Mouse (Mus musculus) lung, adult 2 months (tissue): ENCODE data around the gene Zfp677.

ENCODE experiments used
- CTCF ChIP-seq: fragments of 200-500 bp; IDR thresholded peaks from 2 replicates; pipeline ENCODE4 v1.5.1; 2011; ENCODE audit warnings: mild to moderate bottlenecking, low read length, control low read depth; ENCODE audit not compliant: insufficient read depth
- POLR2A ChIP-seq: fragments of 200-500 bp; IDR thresholded peaks from 2 replicates; pipeline ENCODE4 v1.6.1; 2011; ENCODE audit warnings: low read depth, mild to moderate bottlenecking, control low read depth, low read length, borderline replicate concordance; ENCODE audit errors: extremely low read depth

DNA sequence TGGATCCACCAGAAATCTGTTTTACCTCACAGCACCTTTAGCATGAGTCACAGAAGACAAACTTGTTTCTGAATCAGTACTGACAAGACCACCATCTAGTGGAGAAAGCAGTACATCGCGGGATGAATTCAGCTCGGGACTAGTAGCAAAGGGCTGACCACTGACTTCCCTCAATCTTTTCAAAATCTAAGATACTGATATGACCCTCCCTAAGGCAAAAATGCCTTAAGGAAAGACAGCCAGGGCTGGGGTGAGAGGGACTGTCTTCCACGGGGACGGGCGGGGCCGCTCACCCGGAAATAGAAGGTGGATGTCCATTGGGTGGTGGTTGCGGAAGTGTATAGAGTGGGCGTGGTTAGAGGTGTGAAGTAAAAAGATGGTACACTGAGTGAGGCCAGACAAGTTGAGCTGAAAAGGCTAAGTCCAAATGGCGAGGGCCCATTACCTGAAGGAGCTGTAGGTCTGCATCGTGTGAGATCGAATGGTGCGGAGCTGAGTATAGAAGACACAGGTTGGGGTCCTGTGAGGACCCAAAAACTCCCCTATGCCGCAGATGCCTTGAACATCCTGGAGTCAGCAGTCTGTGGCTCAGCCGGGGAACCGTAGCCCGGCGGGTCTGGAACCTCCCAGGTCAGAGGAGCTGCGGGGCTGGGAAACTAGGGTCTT lies at the start of gene Zfp677:
- 0 out of 2 replicates have a peak, but pooled peaks have one; percentile 6 for TF ChIP-seq POLR2A
- peak; percentile 28; the same call in 1 of the 2 replicates for TF ChIP-seq CTCF
